Mouse (Mus musculus) CH12.LX (cell line): ENCODE data around the gene Cnr2. TPM values are rescaled to one million over a fixed set of nuclear protein-coding genes. Genes with fewer than 3 reads are reported as not detected.

Experiments
- DNase-seq: peaks from one replicate; pipeline ENCODE4 v3.0.0-alpha.2; 2013; ENCODE audit errors: extremely low read depth
- H3K27ac ChIP-seq: 2 replicates; pipeline ENCODE4 v1.5.1; 2012; ENCODE audit warnings: low read depth, mild to moderate bottlenecking, control low read depth, moderate library complexity; ENCODE audit not compliant: insufficient read depth
- H3K27me3 ChIP-seq: replicated peaks from 2 replicates; pipeline ENCODE3; 2012; ENCODE audit warnings: inconsistent platforms
- H3K36me3 ChIP-seq, 2 experiments: replicated peaks in 1 of 2; 2 replicates each; pipeline versions ENCODE3 to v1.6.1; 2012; ENCODE audit warnings: inconsistent platforms in 1 of 2, low read length in 1 of 2, mild to moderate bottlenecking in 1 of 2, mixed read lengths in 1 of 2, moderate library complexity in 1 of 2; ENCODE audit not compliant: control insufficient read depth in 1 of 2, insufficient read depth in 1 of 2
- H3K4me1 ChIP-seq, 2 experiments: 2 replicates each; pipeline ENCODE4 v1.6.1; 2012; ENCODE audit warnings: inconsistent platforms in 1 of 2, moderate library complexity in 1 of 2; ENCODE audit not compliant: insufficient read depth in 2 of 2, control insufficient read depth in 1 of 2
- H3K4me2 ChIP-seq: 2 replicates; pipeline ENCODE4 v1.6.1; 2012; ENCODE audit warnings: low read depth, mild to moderate bottlenecking, control low read depth; ENCODE audit not compliant: poor library complexity, insufficient read depth, severe bottlenecking
- H3K4me3 ChIP-seq, 3 experiments: fragments of 150-350 bp in 1 of 3; sonication (generic) in 1 of 3; replicated peaks in 1 of 3; 2 replicates each; pipeline versions ENCODE3 to v1.5.1; 2011 to 2012; ENCODE audit warnings: low read depth in 2 of 3, low read length in 2 of 3, mild to moderate bottlenecking in 2 of 3, moderate library complexity in 2 of 3, control low read depth in 1 of 3, improper control_type of control experiment in 1 of 3, inconsistent platforms in 1 of 3, mixed read lengths in 1 of 3; ENCODE audit not compliant: poor library complexity in 1 of 3
- H3K79me2 ChIP-seq: replicated peaks from 2 replicates; pipeline ENCODE4 v1.6.1; 2012; ENCODE audit warnings: mild to moderate bottlenecking, moderate library complexity; ENCODE audit not compliant: control insufficient read depth, poor library complexity, insufficient read depth, severe bottlenecking; ENCODE audit errors: extremely low read depth
- H3K9ac ChIP-seq: 2 replicates; pipeline ENCODE4 v1.6.1; 2012; ENCODE audit warnings: low read depth, mild to moderate bottlenecking, control low read depth, moderate library complexity; ENCODE audit not compliant: insufficient read depth
- H3K9me3 ChIP-seq: replicated peaks from 2 replicates; pipeline ENCODE3; 2012; ENCODE audit warnings: low read length, inconsistent platforms, mixed read lengths
- BHLHE40 ChIP-seq: IDR thresholded peaks from 2 replicates; pipeline ENCODE4 v1.6.1; 2011; ENCODE audit warnings: mild to moderate bottlenecking, low read depth, low read length, improper control_type of control experiment
- CTCF ChIP-seq, 2 experiments: IDR thresholded peaks in 1 of 2; conservative IDR thresholded peaks in 1 of 2; 2 replicates each; pipeline ENCODE4 v1.5.1; 2011 to 2012; ENCODE audit warnings: low read depth in 2 of 2, low read length in 2 of 2, improper control_type of control experiment in 1 of 2, inconsistent platforms in 1 of 2, mild to moderate bottlenecking in 1 of 2, moderate library complexity in 1 of 2
- GABPA ChIP-seq: IDR thresholded peaks from 2 replicates; pipeline ENCODE4 v1.6.1; 2012; ENCODE audit warnings: low read depth, low read length, improper control_type of control experiment, inconsistent platforms; ENCODE audit not compliant: insufficient replicate concordance
- HCFC1 ChIP-seq: IDR thresholded peaks from 2 replicates; pipeline ENCODE4 v1.6.1; 2012; ENCODE audit warnings: low read depth, mild to moderate bottlenecking, inconsistent platforms, low read length, improper control_type of control experiment
- IRF4 ChIP-seq: IDR thresholded peaks from 2 replicates; pipeline ENCODE4 v1.6.1; 2014; ENCODE audit warnings: low read depth, mild to moderate bottlenecking, inconsistent platforms, low read length, improper control_type of control experiment
- JUN ChIP-seq: IDR thresholded peaks from 2 replicates; pipeline ENCODE4 v1.6.1; 2011; ENCODE audit warnings: low read depth, mild to moderate bottlenecking, low read length, improper control_type of control experiment, moderate library complexity; ENCODE audit not compliant: insufficient read depth
- JUND ChIP-seq: conservative IDR thresholded peaks from 2 replicates; pipeline ENCODE4 v1.6.1; 2011; ENCODE audit warnings: low read depth, low read length, improper control_type of control experiment
- MAFK ChIP-seq: IDR thresholded peaks from 2 replicates; pipeline ENCODE4 v1.6.1; 2011; ENCODE audit warnings: low read length, improper control_type of control experiment; ENCODE audit not compliant: insufficient replicate concordance
- MEF2A ChIP-seq: IDR thresholded peaks from 2 replicates; pipeline ENCODE4 v1.6.1; 2014; ENCODE audit warnings: low read depth, mild to moderate bottlenecking, inconsistent platforms, low read length, improper control_type of control experiment, borderline replicate concordance
- NRF1 ChIP-seq: IDR thresholded peaks from 2 replicates; pipeline ENCODE4 v1.6.1; 2014; ENCODE audit warnings: low read depth, mild to moderate bottlenecking, inconsistent platforms, low read length, improper control_type of control experiment, moderate library complexity
- PAX5 ChIP-seq: IDR thresholded peaks from 2 replicates; pipeline ENCODE4 v1.6.1; 2012; ENCODE audit warnings: low read length, inconsistent platforms, mixed read lengths
- POLR2A ChIP-seq: IDR thresholded peaks from 2 replicates; pipeline ENCODE4 v1.6.1; 2011; ENCODE audit warnings: low read depth, mild to moderate bottlenecking, improper control_type of control experiment, low read length
- RAD21 ChIP-seq: IDR thresholded peaks from 2 replicates; pipeline ENCODE4 v1.6.1; 2011; ENCODE audit warnings: low read depth, mild to moderate bottlenecking, low read length, improper control_type of control experiment, moderate library complexity
- RCOR1 ChIP-seq: conservative IDR thresholded peaks from 2 replicates; pipeline ENCODE4 v1.6.1; 2012; ENCODE audit warnings: low read depth, mild to moderate bottlenecking, inconsistent platforms, low read length, improper control_type of control experiment
- SIN3A ChIP-seq: IDR thresholded peaks from 2 replicates; pipeline ENCODE4 v1.6.1; 2012; ENCODE audit warnings: low read length, improper control_type of control experiment, inconsistent platforms
- USF2 ChIP-seq: conservative IDR thresholded peaks from 2 replicates; pipeline ENCODE4 v1.6.1; 2011; ENCODE audit warnings: low read depth, low read length, improper control_type of control experiment
- ZC3H11A ChIP-seq: IDR thresholded peaks from 2 replicates; pipeline ENCODE4 v1.6.1; 2012; ENCODE audit warnings: low read depth, mild to moderate bottlenecking, inconsistent platforms, low read length, improper control_type of control experiment
- ZKSCAN1 ChIP-seq: IDR thresholded peaks from 2 replicates; pipeline ENCODE4 v1.6.1; 2012; ENCODE audit warnings: low read depth, inconsistent platforms, low read length, improper control_type of control experiment, borderline replicate concordance
- ZMIZ1 ChIP-seq: IDR thresholded peaks from 2 replicates; pipeline ENCODE4 v1.6.1; 2012; ENCODE audit warnings: low read depth, mild to moderate bottlenecking, inconsistent platforms, low read length, improper control_type of control experiment
- ZNF384 ChIP-seq: IDR thresholded peaks from 2 replicates; pipeline ENCODE4 v1.6.1; 2012; ENCODE audit warnings: low read depth, low read length, improper control_type of control experiment, inconsistent platforms
- dilution Hi-C: fragments of 300-500 bp; cut with MboI; formaldehyde crosslinking; loops from 2 replicates; pipeline ENCODE4 v1.14.3; 2020; ENCODE audit warnings: low sequenced_read_pairs; ENCODE audit not compliant: extremely low pct_unique_long_range_greater_than_20kb, extremely low pct_ligation_motif_present
- in situ Hi-C: fragments of 300-500 bp; cut with MboI; formaldehyde crosslinking; loops from 3 replicates; pipeline ENCODE4 v1.14.3; 2019; ENCODE audit warnings: low sequenced_read_pairs, low pct_ligation_motif_present, low pct_unique_long_range_greater_than_20kb, mixed read lengths
- polyA plus RNA-seq: library from polyadenylated mRNA; unstranded; fragments of >175 nt; gene quantifications from 2 replicates; pipeline ENCODE4 v1.2.1, GENCODE M21; 2012; ENCODE audit warnings: low read depth; ENCODE audit not compliant: insufficient read length
- total RNA-seq, 2 experiments: library from RNA; depleted of rRNA; stranded (reverse); fragments of 300-350 nt in 1 of 2; fragments of >200 nt in 1 of 2; gene quantifications; 2 replicates each; pipeline ENCODE4 v1.2.3; 2012 to 2014

Cnr2 gene
- total and polyA plus RNA-seq, 3 experiments = 5.6 to 13.8 (median 10.6) TPM

GRCm38 (mm10) chr4:135883401-135883851, 11.8 kb upstream of the Cnr2 start:
- Histone ChIP-seq H3K4me2 (no peak overlapping the region), H3K79me2 (no peaks in the 10 kb centered on the region), H3K36me3 (no peaks in the 10 kb centered on the region), H3K4me1 (peaks cover 23 to 43% of the 10 kb centered on the region in 2 experiments), H3K9me3 (no peaks in the 10 kb centered on the region), H3K9ac (no peak overlapping the region), H3K27ac (no peak overlapping the region), H3K27me3 (no peaks in the 10 kb centered on the region), H3K4me3 (no peak overlapping the region)
- TF ChIP-seq ZNF384 (no peak), JUN (no peak), GABPA (no peak), MAFK (no peak), ZC3H11A (no peak), RAD21 (no peak), SIN3A (no peak), JUND (no peak), CTCF (conservative IDR thresholded peaks at IDR 0.05 in 1 of 2, IDR thresholded peaks at IDR 0.05 in 1 of 2; ENCODE audit: low read depth in 2 of 2, low read length in 2 of 2) (no peak), PAX5 (no peak), ZKSCAN1 (no peak), NRF1 (no peak), MEF2A (no peak), IRF4 (no peak), ZMIZ1 (no peak)
- dilution Hi-C loops (no loop called here), in situ Hi-C loops (loop anchor here (10.0 kb wide), 1 partner anchor 61 kb away; the partner anchor contains the start of gene Hmgcl)
- no peak for DNase-seq

- H3K79me2 ChIP-seq = no peaks in the 10 kb centered on the region
- H3K27me3 ChIP-seq = no peaks in the 10 kb centered on the region
- H3K27ac ChIP-seq = no peak overlapping the region
- no peaks in the 10 kb centered on the region for H3K36me3 ChIP-seq
- H3K9me3 ChIP-seq = no peaks in the 10 kb centered on the region
- in situ Hi-C loops = loop anchor here (10.0 kb wide), 1 partner anchor 61 kb away; the partner anchor contains the start of gene Hmgcl
- no peak overlapping the region for H3K4me2 ChIP-seq
- no peak overlapping the region for H3K9ac ChIP-seq
- TF ChIP-seq HCFC1 (no peak), BHLHE40 (no peak), RCOR1 (no peak), USF2 (no peak), POLR2A (no peak)
- H3K4me1 ChIP-seq = peaks cover 23 to 42% of the 10 kb centered on the region in 2 experiments
- dilution Hi-C loops = no loop called here
- DNase-seq = no peak
- no peak overlapping the region for H3K4me3 ChIP-seq
Observed at GRCm38 (mm10) chr4:135883881-135884516, 11.2 kb upstream of the Cnr2 start.
